Comparison of ENCODE assay signal across 8 mouse cellular contexts in genomic region chr5:32857781-32858220, GRCm38 (mm10). TPM values are rescaled to one million over a fixed set of nuclear protein-coding genes. Genes with fewer than 3 reads are reported as not detected.
DNase-seq lines count a peak whose midpoint lies in the region; ATAC-seq and TF ChIP-seq lines count a peak whose summit lies in the region.

No protein-coding gene starts in this region.

- no peak overlapping the region for H3K27ac ChIP-seq in spleen, adult 2 months (ENCODE audit: insufficient read depth, low read length)
- H3K27ac ChIP-seq in heart, adult 2 months = peak overlapping the region; percentile 46
- no peak overlapping the region for H3K27ac ChIP-seq in limb, embryonic 11.5 days (replicated peaks; ENCODE audit: low read depth, low read length)
- no peak overlapping the region for H3K27ac ChIP-seq in midbrain, embryonic 13.5 days

- no peak for ATAC-seq in limb, embryonic 11.5 days (ENCODE audit: insufficient number of reproducible peaks, low FRiP score, low TSS enrichment, low read depth)
- no peak; the same call in 1 of the 2 replicates for ATAC-seq in midbrain, embryonic 13.5 days

- intact Hi-C loops in heart, adult 2 months (cut with DNase I) = loop anchor here (10.0 kb wide), 1 partner anchor 243 kb away; the partner anchor contains the start of gene Yes1

- peak overlapping the region; percentile 65; the same call in 1 of the 2 replicates for H3K9ac ChIP-seq in heart, adult 2 months (ENCODE audit: low read depth, low read length)
- H3K9ac ChIP-seq in limb, embryonic 11.5 days (ENCODE audit: low read length) = peak overlapping the region; percentile 44
- H3K9ac ChIP-seq in midbrain, embryonic 13.5 days (replicated peaks) = peak overlapping the region; percentile 59

- 6% methylated on average over 6 of the region's 6 CpGs for WGBS in spleen, adult 2 months
- 3% methylated on average over 6 of the region's 6 CpGs for WGBS in heart, adult 2 months
- 5% methylated on average over 6 of the region's 6 CpGs for WGBS in limb, embryonic 11.5 days
- WGBS in midbrain, embryonic 13.5 days = 4% methylated on average over 6 of the region's 6 CpGs

- no peak for TF ChIP-seq CTCF in spleen, adult 2 months (IDR thresholded peaks at IDR 0.05; ENCODE audit: extremely low read depth, insufficient read depth, insufficient read length, insufficient replicate concordance)
- peak; percentile 56 for TF ChIP-seq CTCF in heart, adult 2 months (IDR thresholded peaks at IDR 0.05)

- peaks cover 3% of the 10 kb centered on the region; the same call in 1 of the 2 replicates for H3K79me2 ChIP-seq in heart, adult 2 months (replicated peaks; ENCODE audit: control insufficient read depth, insufficient read depth, low read length)

- no peaks in the 10 kb centered on the region for H3K36me3 ChIP-seq in spleen, adult 2 months (ENCODE audit: control insufficient read depth, insufficient read depth, low read length)
- H3K36me3 ChIP-seq in heart, adult 2 months (ENCODE audit: control insufficient read depth, insufficient read depth, low read length) = peaks cover 5% of the 10 kb centered on the region
- no peaks in the 10 kb centered on the region for H3K36me3 ChIP-seq in limb, embryonic 11.5 days (ENCODE audit: control insufficient read depth, insufficient read depth, low read length)
- H3K36me3 ChIP-seq in midbrain, embryonic 13.5 days = no peaks in the 10 kb centered on the region

- H3K27me3 ChIP-seq in spleen, adult 2 months (ENCODE audit: control insufficient read depth, insufficient read depth, low read length) = no peaks in the 10 kb centered on the region
- H3K27me3 ChIP-seq in heart, adult 2 months (ENCODE audit: control insufficient read depth, insufficient read depth, low read length) = no peaks in the 10 kb centered on the region
- H3K27me3 ChIP-seq in limb, embryonic 11.5 days (ENCODE audit: control insufficient read depth, insufficient read depth, low read length) = no peaks in the 10 kb centered on the region
- H3K27me3 ChIP-seq in midbrain, embryonic 13.5 days = no peaks in the 10 kb centered on the region

- peak overlapping the region; percentile 19; the same call in 1 of the 2 replicates for H3K4me3 ChIP-seq in spleen, adult 2 months (ENCODE audit: extremely low read depth, insufficient read depth, insufficient read length)
- H3K4me3 ChIP-seq in heart, adult 2 months = peak overlapping the region; percentile 64
- peak overlapping the region; percentile 28 for H3K4me3 ChIP-seq in limb, embryonic 11.5 days (ENCODE audit: low read depth, low read length)
- H3K4me3 ChIP-seq in midbrain, embryonic 13.5 days (replicated peaks) = peak overlapping the region; percentile 53

- TF ChIP-seq EP300 in heart, adult 2 months (IDR thresholded peaks at IDR 0.05; ENCODE audit: insufficient read depth, low read depth, low read length) = no peak

- peak in 1 of 2 experiments; percentile 29 for DNase-seq in spleen, adult 2 months (ENCODE audit: low read depth in 1 of 2, low spot score in 2 of 2)
- DNase-seq in spleen, adult 12 weeks (ENCODE audit: low spot score) = no peak
- peak; percentile 34 for DNase-seq in embryo, embryonic 11.5 days (ENCODE audit: low read depth, low spot score)
- DNase-seq in heart, adult 2 months = peak; percentile 39 to 40
- DNase-seq in kidney, adult 8-10 months = peak; percentile 48 to 55
- DNase-seq in limb, embryonic 11.5 days (ENCODE audit: low spot score) = peak; percentile 71
- DNase-seq in telencephalon, adult 2 months (ENCODE audit: low read depth, low spot score) = peak; percentile 68

- no peaks in the 10 kb centered on the region for H3K9me3 ChIP-seq in limb, embryonic 11.5 days (ENCODE audit: control insufficient read depth, low read length)
- no peaks in the 10 kb centered on the region for H3K9me3 ChIP-seq in midbrain, embryonic 13.5 days

- no peak for TF ChIP-seq POLR2A in spleen, adult 2 months (IDR thresholded peaks at IDR 0.05; ENCODE audit: low read depth, low read length)
- no peak for TF ChIP-seq POLR2A in heart, adult 2 months (IDR thresholded peaks at IDR 0.05; ENCODE audit: insufficient read depth, low read depth, low read length)

- no peaks in the 10 kb centered on the region; the same call in 1 of the 2 replicates for H3K4me1 ChIP-seq in spleen, adult 2 months (ENCODE audit: control insufficient read depth, insufficient read depth, insufficient read length)
- peaks cover 1% of the 10 kb centered on the region for H3K4me1 ChIP-seq in heart, adult 2 months (ENCODE audit: control insufficient read depth, insufficient read depth, low read length)
- H3K4me1 ChIP-seq in limb, embryonic 11.5 days (ENCODE audit: control insufficient read depth, insufficient read depth, low read length) = peaks cover 3% of the 10 kb centered on the region; the same call in 1 of the 2 replicates
- peaks cover 9% of the 10 kb centered on the region for H3K4me1 ChIP-seq in midbrain, embryonic 13.5 days (replicated peaks)

- peak overlapping the region; percentile 32 for H3K4me2 ChIP-seq in limb, embryonic 11.5 days (ENCODE audit: low read depth, severe bottlenecking)
- peak overlapping the region; percentile 60 for H3K4me2 ChIP-seq in midbrain, embryonic 13.5 days (replicated peaks)

RNA-seq across cellular contexts. Expression of gene Prr14l, which starts 3.7 kb away (rescaled TPM):
- polyA plus RNA-seq in spleen, adult 2 months (2012; rRNA removed) = 15.1 and 23.0 TPM in 2 replicates
- 1 to 10 TPM; 6.0 to 6.3 TPM for total RNA-seq in heart, adult 2 months (2021)
- polyA plus RNA-seq in heart, adult 2 months (2012; rRNA removed) = 3.4 and 4.0 TPM in 2 replicates
- 11.8 and 13.8 TPM in 2 replicates for polyA plus RNA-seq in limb, embryonic 11.5 days (2014; fragmentation: Nextera tagmentation; extraction: Ambion mirVana)
- 13.5 and 14.9 TPM in 2 replicates for polyA plus RNA-seq in midbrain, embryonic 13.5 days (2015; fragmentation: Nextera tagmentation; extraction: Ambion mirVana)

RNA-seq across cellular contexts. Expression of gene Depdc5, which starts 5.7 kb away (rescaled TPM):
- polyA plus RNA-seq in spleen, adult 2 months (2012; rRNA removed) = 12.4 and 14.4 TPM in 2 replicates
- total RNA-seq in heart, adult 2 months (2021) = 10 to 100 TPM; 17.5 to 22.3 TPM
- polyA plus RNA-seq in heart, adult 2 months (2012; rRNA removed) = 7.6 and 15.1 TPM in 2 replicates
- 30.4 and 38.4 TPM in 2 replicates for polyA plus RNA-seq in limb, embryonic 11.5 days (2014; fragmentation: Nextera tagmentation; extraction: Ambion mirVana)
- polyA plus RNA-seq in midbrain, embryonic 13.5 days (2015; fragmentation: Nextera tagmentation; extraction: Ambion mirVana) = 37.5 and 37.8 TPM in 2 replicates

RNA-seq across cellular contexts. Expression of gene Gm20671, which starts 30.9 kb away (rescaled TPM):
- 5.9 and 16.0 TPM in 2 replicates for polyA plus RNA-seq in spleen, adult 2 months (2012; rRNA removed)
- 1 to 10 TPM in 1 of 2 experiments, under 1 TPM in 1; 0.97 to 1.2 TPM for total RNA-seq in heart, adult 2 months (2021)
- polyA plus RNA-seq in heart, adult 2 months (2012; rRNA removed) = 1.3 TPM in 1 of 2 replicates, not detected in the other
- not detected in 2 replicates for polyA plus RNA-seq in limb, embryonic 11.5 days (2014; fragmentation: Nextera tagmentation; extraction: Ambion mirVana)
- polyA plus RNA-seq in midbrain, embryonic 13.5 days (2015; fragmentation: Nextera tagmentation; extraction: Ambion mirVana) = not detected in 2 replicates
